Mouse (Mus musculus) forebrain, embryonic 15.5 days (tissue): ENCODE measurements around the gene Polr2j. TPM values are rescaled to one million over a fixed set of nuclear protein-coding genes. Genes with fewer than 3 reads are reported as not detected.

Experiments
- ATAC-seq: fragments of 200-750 bp; cut with Nextera tagmentation; replicated peaks from 2 replicates; pipeline ENCODE4 v1.8.0; 2017; ENCODE audit warnings: mild to moderate bottlenecking, moderate TSS enrichment, moderate library complexity
- H3K27ac ChIP-seq: fragments of 300-500 bp; sonication (generic); replicated peaks from 2 replicates; pipeline ENCODE4 v1.5.1; 2015; ENCODE audit warnings: mild to moderate bottlenecking, inconsistent platforms
- H3K27me3 ChIP-seq: fragments of 300-500 bp; sonication (generic); 2 replicates; pipeline ENCODE4 v1.6.1; 2015; ENCODE audit warnings: inconsistent platforms
- H3K36me3 ChIP-seq: fragments of 300-500 bp; sonication (generic); 2 replicates; pipeline ENCODE4 v1.6.1; 2015; ENCODE audit warnings: mild to moderate bottlenecking, inconsistent platforms
- H3K4me1 ChIP-seq: fragments of 300-500 bp; sonication (generic); 2 replicates; pipeline ENCODE4 v1.6.1; 2015; ENCODE audit warnings: inconsistent platforms
- H3K4me2 ChIP-seq: fragments of 300-500 bp; sonication (generic); replicated peaks from 2 replicates; pipeline ENCODE4 v1.6.1; 2015; ENCODE audit warnings: mild to moderate bottlenecking, inconsistent platforms
- H3K4me3 ChIP-seq: fragments of 300-500 bp; sonication (generic); 2 replicates; pipeline ENCODE4 v1.5.1; 2015; ENCODE audit warnings: mild to moderate bottlenecking, inconsistent platforms
- H3K9ac ChIP-seq: fragments of 300-500 bp; sonication (generic); replicated peaks from 2 replicates; pipeline ENCODE4 v1.6.1; 2015; ENCODE audit warnings: mild to moderate bottlenecking, inconsistent platforms
- H3K9me3 ChIP-seq: fragments of 300-500 bp; sonication (generic); 2 replicates; pipeline ENCODE4 v1.6.1; 2016; ENCODE audit warnings: inconsistent platforms
- WGBS: fragments of 180-500 bp; shearing (Covaris S2); methylation state at CpG from one replicate; pipeline ENCODE4 v1.1.7; 2015; ENCODE audit warnings: mixed read lengths; 5-methylcytosine and 5-hydroxymethylcytosine counted together
- microRNA-seq: library from miRNA; unstranded; fragments of <30 nt; microRNA quantifications from one replicate; pipeline ENCODE4, GENCODE M21; 2016
- polyA plus RNA-seq: library from polyadenylated mRNA; unstranded; fragments of >200 nt; fragmentation: Nextera tagmentation; extraction: Ambion mirVana; gene quantifications from 2 replicates; pipeline ENCODE4 v1.2.1, GENCODE M21; 2015

The Polr2j gene
- polyA plus RNA-seq, 1 experiment from 2014 or later, result 230 TPM

- ATAC-seq, result peak; percentile 85
- no peaks in the 10 kb centered on the region; the same call in 1 of the 2 replicates for H3K27me3 ChIP-seq
Observed at GRCm38 (mm10) chr5:136170512-136171362, 54.3 kb downstream of the Polr2j start, which contains the start of gene Orai2. Orai2 (minus strand) TSS chr5:136170713.

GRCm38 (mm10) chr5:136171363-136172341, 55.2 kb downstream of the Polr2j start:
- no peaks in the 10 kb centered on the region for H3K9me3 ChIP-seq
- no peaks in the 10 kb centered on the region; the same call in 1 of the 2 replicates for H3K27me3 ChIP-seq
- peaks cover 12% of the 10 kb centered on the region for H3K36me3 ChIP-seq
- peaks cover 45% of the 10 kb centered on the region for H3K4me1 ChIP-seq
- peak overlapping the region; percentile 79 for H3K9ac ChIP-seq
- H3K27ac ChIP-seq, result peak overlapping the region; percentile 83
- peak overlapping the region; percentile 95 for H3K4me2 ChIP-seq
- 36% methylated on average over 17 of the region's 17 CpGs for WGBS
- H3K4me3 ChIP-seq, result peak overlapping the region; percentile 68
- ATAC-seq, result no peak

More at GRCm38 (mm10) chr5:136170512-136171362, 54.3 kb downstream of the Polr2j start, which contains the start of gene Orai2:
- peaks cover 45% of the 10 kb centered on the region for H3K4me1 ChIP-seq
- H3K36me3 ChIP-seq, result peaks cover 12% of the 10 kb centered on the region
- peak within 1 kb of the TSS; percentile 83 for H3K27ac ChIP-seq
- H3K4me2 ChIP-seq, result peak within 1 kb of the TSS; percentile 95
- peak within 1 kb of the TSS; percentile 79 for H3K9ac ChIP-seq
- H3K9me3 ChIP-seq, result no peaks in the 10 kb centered on the region
- H3K4me3 ChIP-seq, result peak within 1 kb of the TSS; percentile 68
- 3% methylated on average over 49 of the region's 49 CpGs for WGBS

Small RNA genes lying within 50 kb of the gene (microRNA-seq; reads per million reads assigned to microRNA genes)
- gene Mir7035, result not detected

Other genes with a start within 250 kb of the Polr2j start
- 6.2 and 6.5 TPM in 2 replicates for gene Hspb1, start 228.7 kb upstream of the Polr2j start, polyA plus RNA-seq
- 664 and 720 TPM in 2 replicates for gene Ywhag, start 182.0 kb upstream of the Polr2j start, polyA plus RNA-seq
- gene Ssc4d, start 142.1 kb upstream of the Polr2j start, polyA plus RNA-seq, result 0.87 and 1.2 TPM in 2 replicates
- gene Zp3, start 136.5 kb upstream of the Polr2j start, polyA plus RNA-seq, result not detected in 2 replicates
- gene Dtx2, start 121.8 kb upstream of the Polr2j start, polyA plus RNA-seq, result 26.6 and 27.6 TPM in 2 replicates
- gene Upk3b, start 78.1 kb upstream of the Polr2j start, polyA plus RNA-seq, result not detected in 2 replicates
- not detected in 2 replicates for gene Upk3bl, start 62.1 kb upstream of the Polr2j start, polyA plus RNA-seq
- 6.0 and 6.3 TPM in 2 replicates for gene Rasa4, start 32.7 kb upstream of the Polr2j start, polyA plus RNA-seq
- 36.8 and 36.9 TPM in 2 replicates for gene Lrwd1, start 19.4 kb downstream of the Polr2j start, polyA plus RNA-seq
- 18.4 and 19.5 TPM in 2 replicates for gene Alkbh4, start 19.5 kb downstream of the Polr2j start, polyA plus RNA-seq
- gene Orai2, start 54.1 kb downstream of the Polr2j start, polyA plus RNA-seq, result 35.0 and 39.1 TPM in 2 replicates
- 58.5 and 65.9 TPM in 2 replicates for gene Prkrip1, start 82.3 kb downstream of the Polr2j start, polyA plus RNA-seq
- gene Sh2b2, start 129.9 kb downstream of the Polr2j start, polyA plus RNA-seq, result 29.0 and 30.0 TPM in 2 replicates